Mouse (Mus musculus): ENCODE results near the gene Ppp4r1.

Gene Ppp4r1

GRCm38 (mm10) chr17:65853326-65853725, 71.0 kb downstream of the Ppp4r1 start:
- no peak for DNase-seq (ENCODE audit: low read depth, low spot score)

- no peak for DNase-seq (ENCODE audit: low read depth, low spot score)
Observed at GRCm38 (mm10) chr17:65854006-65854405, 71.6 kb downstream of the Ppp4r1 start.

DNA sequence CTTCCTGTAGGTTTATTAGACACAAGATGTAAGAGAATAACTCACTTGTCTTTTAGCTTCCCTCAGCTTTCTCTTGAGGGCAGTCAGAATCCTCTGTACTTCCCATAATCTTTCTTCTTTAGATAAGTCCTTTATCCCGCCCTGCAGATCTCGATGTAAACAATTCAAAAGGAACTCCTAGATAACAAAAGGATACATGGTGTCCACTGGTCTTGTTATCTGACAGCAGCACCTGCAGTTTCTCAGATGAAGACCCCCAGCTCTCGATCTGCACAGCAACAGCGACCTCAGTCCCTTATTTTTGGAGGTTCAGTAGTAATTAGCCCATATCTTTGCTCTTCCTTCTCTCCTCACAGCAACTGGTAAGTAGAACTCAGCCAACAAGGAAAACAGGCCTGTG, 75.2 kb downstream of the Ppp4r1 start:
- DNase-seq (ENCODE audit: low read depth, low spot score): no peak

DNA sequence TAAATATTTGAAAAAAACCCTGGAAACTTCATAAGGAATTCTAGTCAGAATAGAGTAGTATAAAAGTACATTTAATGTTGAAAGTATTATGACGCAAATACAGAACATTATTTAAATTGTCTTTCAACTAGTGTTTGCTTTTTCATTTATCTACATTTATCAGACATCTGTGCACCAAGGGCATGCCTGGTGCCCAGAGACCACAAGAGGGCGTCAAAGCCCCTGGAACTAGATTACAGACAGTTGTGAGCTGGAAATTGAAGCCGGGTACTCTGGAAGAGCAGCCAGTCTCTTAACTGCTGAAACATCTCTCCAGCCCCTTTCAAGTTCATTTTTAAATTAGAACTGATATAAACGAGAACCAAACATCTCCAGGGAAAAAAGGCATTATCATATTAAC, 80.2 kb downstream of the Ppp4r1 start:
- DNase-seq (ENCODE audit: low read depth, low spot score): peak; percentile 54

- DNase-seq (ENCODE audit: low read depth, low spot score): no peak
Observed at GRCm38 (mm10) chr17:65863830-65864229, 81.5 kb downstream of the Ppp4r1 start.

DNA sequence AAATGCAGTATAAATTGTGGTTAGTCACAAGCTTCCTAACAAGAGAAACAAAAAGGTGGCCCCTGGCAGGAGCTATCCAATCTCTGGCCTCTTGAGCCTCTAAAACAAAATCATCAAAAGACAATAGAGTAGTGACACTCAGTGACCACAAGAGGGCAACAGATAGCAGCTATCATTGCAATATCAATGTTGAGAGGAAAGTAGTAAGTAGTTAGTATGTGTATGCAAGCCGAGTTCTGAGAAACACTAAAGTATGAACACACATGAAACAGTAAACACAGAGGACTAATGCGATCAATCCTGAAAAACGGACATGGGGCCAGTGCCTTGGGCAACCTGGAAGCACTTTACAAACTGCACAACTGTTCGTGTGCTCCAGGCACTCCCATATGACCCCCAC, 82.4 kb downstream of the Ppp4r1 start:
- peak; percentile 86 for DNase-seq (ENCODE audit: low read depth, low spot score)

- DNase-seq (ENCODE audit: low read depth, low spot score): no peak
Observed at GRCm38 (mm10) chr17:65865265-65865664, 82.9 kb downstream of the Ppp4r1 start.

DNA sequence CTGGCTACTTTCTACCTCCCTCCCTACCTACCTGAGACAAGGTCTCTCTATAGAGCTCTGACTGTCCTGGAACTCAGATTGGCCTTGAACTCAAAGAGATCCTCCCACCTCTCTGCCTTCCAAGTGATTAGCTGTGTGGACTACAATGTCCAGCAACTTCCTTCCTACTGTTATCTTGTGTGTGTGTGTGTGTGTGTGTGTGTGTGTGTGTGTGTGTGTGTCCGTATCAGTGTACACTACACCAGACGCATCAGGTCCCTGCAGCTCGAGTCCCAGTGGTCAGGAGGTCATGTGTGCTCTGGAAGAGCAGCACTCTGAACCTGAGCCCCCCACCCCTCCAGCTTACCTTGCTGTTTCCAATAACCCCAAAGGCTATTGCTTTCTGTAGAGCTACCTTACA, 83.8 kb downstream of the Ppp4r1 start:
- DNase-seq (ENCODE audit: low read depth, low spot score): no peak

DNA sequence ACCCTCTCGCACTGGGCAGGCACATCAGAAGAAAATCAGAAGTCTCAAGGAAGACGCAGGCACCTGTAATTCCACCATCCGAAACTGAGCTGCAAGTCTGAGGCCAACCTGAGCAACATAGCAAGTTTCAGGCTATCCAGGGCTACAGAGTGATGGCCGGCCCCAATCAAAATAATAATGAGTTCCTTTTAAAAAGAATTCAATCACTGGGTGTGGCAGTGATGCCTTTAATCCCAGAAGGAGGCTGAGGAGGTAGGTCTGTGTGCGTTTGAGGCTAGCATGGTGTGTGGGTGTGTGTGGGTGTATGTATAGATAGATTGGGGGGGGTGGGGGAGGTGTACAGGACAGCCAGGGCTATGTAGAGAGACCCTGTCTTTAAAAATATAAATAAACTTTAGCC, 85.6 kb downstream of the Ppp4r1 start:
- DNase-seq (ENCODE audit: low read depth, low spot score): no peak

DNA sequence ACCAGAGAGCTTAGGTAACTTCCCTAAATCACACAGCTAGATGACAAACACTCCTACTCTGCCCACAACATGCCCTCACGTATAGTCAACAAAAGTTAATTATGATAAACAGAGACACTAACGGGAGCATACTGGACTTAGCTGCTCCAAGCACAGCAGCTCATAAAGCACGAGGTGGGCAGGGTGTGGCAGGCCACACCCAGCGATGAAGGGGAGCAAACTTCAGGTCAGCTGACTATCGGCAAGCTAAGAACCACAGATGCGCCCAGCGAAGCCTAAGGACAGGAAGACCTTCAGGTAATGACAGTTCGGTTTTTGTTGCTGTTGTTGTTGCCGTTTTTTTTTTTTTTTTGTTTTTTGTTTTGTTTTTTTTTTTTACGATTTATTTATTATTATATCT, 87.3 kb downstream of the Ppp4r1 start:
- no peak for DNase-seq (ENCODE audit: low read depth, low spot score)

- peak; percentile 83 for DNase-seq (ENCODE audit: low read depth, low spot score)
Observed at GRCm38 (mm10) chr17:65870146-65870545, 87.8 kb downstream of the Ppp4r1 start.

DNA sequence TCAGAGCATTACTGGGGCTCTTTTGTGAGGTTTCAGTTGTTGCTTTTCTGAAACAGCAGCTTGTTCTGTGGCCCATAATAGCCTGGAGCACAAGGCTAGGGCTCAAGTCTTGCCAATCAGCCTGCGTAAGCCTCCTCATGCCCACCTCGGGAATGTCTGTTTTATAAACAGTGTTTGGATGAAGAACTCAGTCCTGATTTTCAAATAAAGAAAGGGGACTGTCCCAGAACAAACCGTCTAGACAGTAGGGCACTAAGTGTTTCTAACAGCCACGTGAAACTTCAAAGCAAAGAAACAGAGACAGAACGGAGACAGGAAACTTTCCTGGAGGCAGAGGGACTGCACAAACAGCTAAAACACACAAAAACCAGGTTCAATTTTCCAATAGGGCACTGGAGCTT, 89.3 kb downstream of the Ppp4r1 start:
- DNase-seq (ENCODE audit: low read depth, low spot score): no peak

GRCm38 (mm10) chr17:65872051-65872450, 89.7 kb downstream of the Ppp4r1 start:
- DNase-seq (ENCODE audit: low read depth, low spot score): no peak

- DNase-seq (ENCODE audit: low read depth, low spot score): peak; percentile 32
Observed at GRCm38 (mm10) chr17:65872652-65873051, 90.3 kb downstream of the Ppp4r1 start.

DNA sequence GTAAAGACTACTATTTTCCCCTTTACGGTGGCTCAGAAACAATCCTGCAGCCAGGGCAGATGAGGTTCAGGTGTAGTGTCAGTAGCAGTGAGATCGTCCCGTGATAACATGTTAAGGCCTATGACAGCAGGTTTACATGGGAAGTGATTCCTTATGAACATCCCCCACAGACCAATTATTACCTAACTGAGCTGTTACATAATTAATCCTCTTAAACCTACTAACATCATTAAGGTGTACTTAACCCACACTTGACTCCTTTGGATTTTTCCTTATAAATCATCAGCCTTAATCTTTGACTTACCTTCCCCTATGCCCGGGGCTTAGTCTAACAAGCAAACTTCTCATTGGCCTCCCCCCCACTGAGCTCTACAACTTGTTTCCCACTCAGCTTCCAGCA, 90.8 kb downstream of the Ppp4r1 start:
- no peak for DNase-seq (ENCODE audit: low read depth, low spot score)

DNA sequence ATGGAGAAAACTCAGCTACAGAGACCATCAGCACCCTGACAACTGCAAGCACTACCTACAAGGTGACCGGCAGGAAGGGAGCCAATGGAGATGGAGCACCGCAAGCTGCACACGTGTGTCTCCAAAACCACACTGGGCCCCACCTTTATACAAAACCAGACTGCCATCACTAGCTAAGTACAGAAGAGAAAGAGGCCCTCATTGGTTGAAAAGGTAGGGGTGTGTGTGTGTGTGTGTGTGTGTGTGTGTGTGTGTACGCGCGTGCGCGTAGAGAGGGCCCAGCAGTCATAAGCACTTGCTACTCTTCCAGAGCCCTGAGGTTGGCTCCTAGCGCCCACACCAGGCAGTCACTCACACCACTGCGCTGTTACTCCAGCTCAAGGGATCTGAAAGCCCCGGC, 91.5 kb downstream of the Ppp4r1 start:
- DNase-seq (ENCODE audit: low read depth, low spot score): no peak

GRCm38 (mm10) chr17:65877026-65877425, 94.7 kb downstream of the Ppp4r1 start:
- peak; percentile 14 for DNase-seq (ENCODE audit: low read depth, low spot score)

DNA sequence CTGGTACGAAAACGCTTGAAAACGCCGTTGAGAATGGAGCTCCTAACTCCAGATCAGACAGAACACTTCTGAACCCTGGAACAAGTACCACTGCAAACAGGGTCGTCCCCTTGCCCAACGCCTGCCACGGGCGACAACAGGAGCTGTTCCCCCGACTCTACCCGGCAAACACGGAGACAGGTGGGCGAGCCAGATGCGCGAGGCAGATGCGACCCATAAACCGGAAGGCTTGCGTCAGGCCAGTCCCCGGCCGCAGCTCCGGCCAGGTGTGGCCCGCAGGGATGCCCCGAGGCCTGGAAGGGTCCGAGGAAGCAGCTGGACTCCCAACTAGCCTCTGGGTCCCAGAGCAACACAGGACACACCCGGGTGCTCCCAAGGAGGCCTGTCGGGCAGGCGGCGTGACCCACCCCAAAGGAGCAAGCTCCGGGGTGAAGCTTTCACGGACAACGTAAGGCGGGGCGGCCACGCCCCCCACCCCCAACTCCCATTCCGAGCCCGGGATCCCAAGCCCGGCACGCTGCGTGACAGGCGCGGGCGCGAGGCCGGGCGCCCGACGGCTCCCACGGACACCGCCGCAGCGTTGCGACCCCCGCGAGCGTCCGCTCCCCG, 101.8 kb downstream of the Ppp4r1 start:
- peak; percentile 36 for DNase-seq (ENCODE audit: low read depth, low spot score)

GRCm38 (mm10) chr17:65884691-65885397, 102.5 kb downstream of the Ppp4r1 start:
- DNase-seq (ENCODE audit: low read depth, low spot score): peak; percentile 100

DNA sequence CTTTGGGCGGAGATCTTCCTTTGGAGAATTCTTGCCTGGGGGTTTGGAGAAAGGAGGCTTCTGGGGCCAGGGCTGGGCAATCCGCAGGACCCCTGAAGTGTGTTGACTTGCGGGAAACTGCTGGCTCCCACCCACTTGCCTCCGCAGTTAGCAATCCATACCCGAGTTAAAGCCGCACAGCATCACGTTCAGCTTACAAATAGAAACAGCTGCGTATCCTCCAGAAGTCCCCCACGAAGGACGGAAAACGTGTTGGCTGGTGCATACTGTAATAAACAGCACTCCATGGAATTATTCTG, 103.0 kb downstream of the Ppp4r1 start:
- DNase-seq (ENCODE audit: low read depth, low spot score): no peak

GRCm38 (mm10) chr17:65885697-65886529, 103.5 kb downstream of the Ppp4r1 start, which contains the start of gene Ralbp1:
Gene Ralbp1, minus strand, starts transcription at chr17:65885798.
- peak; percentile 55 for DNase-seq (ENCODE audit: low read depth, low spot score)

DNA sequence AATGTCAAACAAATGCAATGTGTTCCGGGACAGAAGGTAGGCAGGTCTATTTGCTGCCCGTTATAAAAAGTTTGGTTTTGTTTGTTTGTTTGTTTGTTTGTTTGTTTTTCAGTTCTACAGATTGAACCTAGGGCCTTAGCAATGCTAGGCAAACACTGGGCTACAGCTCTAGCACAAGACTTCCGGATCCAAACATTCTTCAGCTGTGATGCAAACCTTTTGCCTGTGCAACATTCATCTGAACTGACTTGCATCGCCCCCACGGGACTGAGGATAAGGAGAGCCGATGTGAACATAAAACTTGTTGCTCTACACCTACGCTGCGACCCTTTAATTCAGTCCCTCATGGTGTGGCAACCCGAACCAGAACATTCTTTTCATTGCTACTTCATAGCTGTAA, 104.2 kb downstream of the Ppp4r1 start:
- DNase-seq (ENCODE audit: low read depth, low spot score): peak; percentile 78

DNA sequence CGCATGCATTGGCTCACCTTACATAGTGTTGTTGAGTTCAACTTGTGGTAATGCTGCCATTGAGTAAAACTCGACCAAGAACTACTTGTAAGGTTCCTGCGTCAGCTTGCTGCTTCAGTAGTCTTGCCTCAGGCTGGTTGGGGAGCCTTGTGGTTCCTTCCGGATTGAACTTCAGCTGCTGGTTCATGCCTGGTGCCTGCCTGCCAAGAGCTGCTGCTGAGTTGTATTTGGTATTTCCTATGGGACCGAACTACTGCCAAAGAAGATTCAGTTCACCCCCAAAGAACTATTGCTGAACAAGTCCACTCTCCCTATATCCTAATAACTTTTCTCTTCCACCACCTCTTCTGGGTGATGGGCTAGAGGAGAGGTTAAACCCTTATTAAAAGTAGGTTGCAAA, 107.1 kb downstream of the Ppp4r1 start:
- peak; percentile 32 for DNase-seq (ENCODE audit: low read depth, low spot score)
